7 mouse cellular contexts compared by ENCODE assay signal in the genomic region with DNA sequence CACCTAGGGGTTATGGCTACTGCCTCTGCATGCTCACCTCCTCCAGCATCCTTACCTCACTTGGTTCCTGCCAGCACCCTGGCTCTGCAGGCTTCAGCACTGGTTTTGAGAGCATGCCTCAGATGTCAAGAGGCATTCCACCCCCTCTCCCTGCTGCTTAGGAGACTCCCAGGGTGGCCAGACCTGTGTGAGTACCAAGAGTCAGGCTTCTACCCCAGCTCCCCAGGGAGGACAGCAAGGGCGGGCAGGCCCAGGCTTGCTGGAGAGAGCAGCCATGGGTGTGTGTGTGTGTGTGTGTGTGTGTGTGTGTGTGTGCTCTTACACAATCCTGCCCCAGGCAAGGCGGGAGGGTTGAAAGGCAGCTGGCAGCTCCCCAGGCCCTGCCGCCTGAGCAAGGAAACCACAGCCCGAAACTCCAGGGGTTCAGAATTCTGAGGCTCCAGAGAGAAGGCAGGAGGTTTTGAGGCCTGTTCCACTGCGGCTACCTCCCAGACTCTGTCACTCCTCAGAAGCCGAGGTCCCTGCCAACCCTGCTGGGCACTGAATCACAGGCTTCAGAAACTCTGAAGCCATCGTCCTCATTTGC. TPM values are rescaled to one million over a fixed set of nuclear protein-coding genes. Genes with fewer than 3 reads are reported as not detected.
DNase-seq lines count a peak whose midpoint lies in the region; ATAC-seq and TF ChIP-seq lines count a peak whose summit lies in the region.

No protein-coding gene starts in this region.

- H3K9me3 ChIP-seq in ES-E14 (ENCODE audit: control insufficient read depth, insufficient read depth, low read depth, low read length): no peaks in the 10 kb centered on the region
- no peaks in the 10 kb centered on the region for H3K9me3 ChIP-seq in forebrain, embryonic 11.5 days (ENCODE audit: control insufficient read depth, low read length)
- no peaks in the 10 kb centered on the region for H3K9me3 ChIP-seq in hindbrain, embryonic 13.5 days
- no peaks in the 10 kb centered on the region for H3K9me3 ChIP-seq in stomach, postnatal 0 days (ENCODE audit: control insufficient read depth, low read length)

- no peak overlapping the region for H3K4me2 ChIP-seq in forebrain, embryonic 11.5 days (ENCODE audit: low read depth, low read length, severe bottlenecking)
- H3K4me2 ChIP-seq in hindbrain, embryonic 13.5 days: no peak overlapping the region
- H3K4me2 ChIP-seq in stomach, postnatal 0 days (replicated peaks; ENCODE audit: low read depth): no peak overlapping the region

- DNase-seq in 416B (ENCODE audit: low read depth) (peak; percentile 87), ES-E14 (ENCODE audit: low read depth, low spot score) (no peak)
- no peak for DNase-seq in forebrain, embryonic 11.5 days (ENCODE audit: low spot score)
- peak; percentile 62 for DNase-seq in lung, adult 2 months
- DNase-seq in stomach, postnatal 0 days (ENCODE audit: low spot score): peak; percentile 65
- DNase-seq in layer of hippocampus, adult 9-11 months: no peak

- peaks cover 6% of the 10 kb centered on the region for H3K36me3 ChIP-seq in ES-E14 (ENCODE audit: control insufficient read depth, insufficient read depth, low read length, poor library complexity, severe bottlenecking)
- H3K36me3 ChIP-seq in forebrain, embryonic 11.5 days (ENCODE audit: control insufficient read depth, insufficient read depth, low read length): no peaks in the 10 kb centered on the region
- no peaks in the 10 kb centered on the region for H3K36me3 ChIP-seq in hindbrain, embryonic 13.5 days
- no peaks in the 10 kb centered on the region for H3K36me3 ChIP-seq in stomach, postnatal 0 days (ENCODE audit: control insufficient read depth, insufficient read depth, low read length)

- H3K4me1 ChIP-seq in ES-E14 (ENCODE audit: control insufficient read depth in 2 of 2, insufficient read depth in 2 of 2, low read length in 2 of 2, poor library complexity in 1 of 2): peaks cover 5 to 25% of the 10 kb centered on the region in 2 experiments
- H3K4me1 ChIP-seq in forebrain, embryonic 11.5 days (replicated peaks; ENCODE audit: control insufficient read depth, insufficient read depth, low read length): peaks cover 7% of the 10 kb centered on the region; the same call in 1 of the 2 replicates
- peaks cover 23% of the 10 kb centered on the region for H3K4me1 ChIP-seq in hindbrain, embryonic 13.5 days (replicated peaks)
- peaks cover 14% of the 10 kb centered on the region for H3K4me1 ChIP-seq in lung, adult 2 months (ENCODE audit: control insufficient read depth, insufficient read depth, low read length)
- peaks cover 4% of the 10 kb centered on the region for H3K4me1 ChIP-seq in stomach, postnatal 0 days (replicated peaks; ENCODE audit: control insufficient read depth, insufficient read depth)

- peak overlapping the region; percentile 64 for H3K9ac ChIP-seq in ES-E14 (ENCODE audit: insufficient read depth, low read depth, low read length, poor library complexity, severe bottlenecking)
- H3K9ac ChIP-seq in forebrain, embryonic 11.5 days (ENCODE audit: low read length): peak overlapping the region; percentile 33; the same call in 1 of the 2 replicates
- peak overlapping the region; percentile 53; the same call in 1 of the 2 replicates for H3K9ac ChIP-seq in hindbrain, embryonic 13.5 days
- H3K9ac ChIP-seq in stomach, postnatal 0 days (ENCODE audit: low read length): peak overlapping the region; percentile 51

- peak overlapping the region; percentile 14 to 17; a peak in 2 of 4 replicates for H3K4me3 ChIP-seq in ES-E14 (ENCODE audit: insufficient read depth in 1 of 2, low read depth in 1 of 2, low read length in 2 of 2, poor library complexity in 1 of 2, severe bottlenecking in 1 of 2)
- no peak overlapping the region for H3K4me3 ChIP-seq in forebrain, embryonic 11.5 days (ENCODE audit: low read depth, low read length)
- H3K4me3 ChIP-seq in hindbrain, embryonic 13.5 days: no peak overlapping the region
- H3K4me3 ChIP-seq in lung, adult 2 months (replicated peaks; ENCODE audit: extremely low read depth, low read depth, low read length): no peak overlapping the region
- no peak overlapping the region for H3K4me3 ChIP-seq in stomach, postnatal 0 days (ENCODE audit: low read depth, low read length)

- H3K27ac ChIP-seq in ES-E14 (ENCODE audit: insufficient read depth, low read depth, low read length, poor library complexity, severe bottlenecking): peak overlapping the region; percentile 37; the same call in 1 of the 2 replicates
- no peak overlapping the region for H3K27ac ChIP-seq in forebrain, embryonic 11.5 days (ENCODE audit: low read depth, low read length)
- peak overlapping the region; percentile 45 for H3K27ac ChIP-seq in hindbrain, embryonic 13.5 days
- peak overlapping the region; percentile 59 for H3K27ac ChIP-seq in stomach, postnatal 0 days (replicated peaks)

- peak; percentile 33 for TF ChIP-seq EP300 in stomach, postnatal 0 days (optimal IDR thresholded peaks at IDR 0.05)

- no peak for ATAC-seq in forebrain, embryonic 11.5 days (replicated peaks; ENCODE audit: low FRiP score)
- no peak for ATAC-seq in hindbrain, embryonic 13.5 days (ENCODE audit: low FRiP score)
- ATAC-seq in stomach, postnatal 0 days (ENCODE audit: low FRiP score, low TSS enrichment): no peak

- TF ChIP-seq CTCF in lung, adult 2 months (IDR thresholded peaks at IDR 0.05; ENCODE audit: insufficient read depth, low read length): no peak
- TF ChIP-seq CTCF in stomach, postnatal 0 days (IDR thresholded peaks at IDR 0.05; ENCODE audit: low read depth): no peak; the same call in 1 of the 2 replicates

- 57% methylated on average over 7 of the region's 7 CpGs for WGBS in forebrain, embryonic 11.5 days
- 40% methylated on average over 7 of the region's 7 CpGs for WGBS in hindbrain, embryonic 13.5 days
- 46% methylated on average over 7 of the region's 7 CpGs for WGBS in lung, adult 2 months
- WGBS in stomach, postnatal 0 days: 32% methylated on average over 7 of the region's 7 CpGs

- TF ChIP-seq POLR2A in lung, adult 2 months (IDR thresholded peaks at IDR 0.05; ENCODE audit: borderline replicate concordance, extremely low read depth, low read depth, low read length): no peak

- no peaks in the 10 kb centered on the region for H3K27me3 ChIP-seq in forebrain, embryonic 11.5 days (ENCODE audit: control insufficient read depth, insufficient read depth, low read length)
- no peaks in the 10 kb centered on the region for H3K27me3 ChIP-seq in hindbrain, embryonic 13.5 days
- no peaks in the 10 kb centered on the region for H3K27me3 ChIP-seq in stomach, postnatal 0 days (ENCODE audit: control insufficient read depth, insufficient read depth, low read length)

- in situ Hi-C loops in ES-E14 (cut with MboI; ENCODE audit: low sequenced_read_pairs in 2 of 2, unreplicated experiment in 2 of 2): no loop called here

TF ChIP-seq in ES-E14, 5 proteins besides CTCF, POLR2A, EP300 and RAD21:
- no peak for TF ChIP-seq ZNF384 (IDR thresholded peaks at IDR 0.05; ENCODE audit: low read depth, low read length)
- no peak for TF ChIP-seq ZC3H11A (IDR thresholded peaks at IDR 0.05; ENCODE audit: borderline replicate concordance, low read depth, low read length)
- no peak for TF ChIP-seq CHD2 (IDR thresholded peaks at IDR 0.05; ENCODE audit: low read depth, low read length)
- no peak for TF ChIP-seq MAFK (IDR thresholded peaks at IDR 0.05; ENCODE audit: insufficient read depth, low read depth, low read length)
- no peak for TF ChIP-seq HCFC1 (IDR thresholded peaks at IDR 0.05; ENCODE audit: borderline replicate concordance, insufficient read depth, low read length)

RNA-seq across cellular contexts. Expression of a gene that starts 4.1 kb away (rescaled TPM):
- total RNA-seq in ES-E14 (2012; rRNA removed): 2,106 and 2,587 TPM in 2 replicates
- 3,230 and 3,412 TPM in 2 replicates for polyA plus RNA-seq in forebrain, embryonic 11.5 days (2014; fragmentation: Nextera tagmentation; extraction: Ambion mirVana)
- polyA plus RNA-seq in hindbrain, embryonic 13.5 days (2015; fragmentation: Nextera tagmentation; extraction: Ambion mirVana): 2,123 and 2,193 TPM in 2 replicates
- polyA plus RNA-seq in lung, adult 2 months (2012; rRNA removed): 751 and 980 TPM in 2 replicates
- 1,436 and 1,585 TPM in 2 replicates for polyA plus RNA-seq in stomach, postnatal 0 days (2015; fragmentation: Nextera tagmentation; extraction: Ambion mirVana)

Comparison
In these comparisons a context has a peak if more than half of its experiments do, and no peak if none do; other contexts are left out.
1. DNase-seq: peak in 416B (single experiment), lung, adult 2 months (single experiment) and stomach, postnatal 0 days (single experiment); none in ES-E14 (single experiment), forebrain, embryonic 11.5 days (single experiment) and layer of hippocampus, adult 9-11 months (single experiment).
2. H3K4me3 ChIP-seq: peak in ES-E14 (2 of 2); none in forebrain, embryonic 11.5 days (single experiment), hindbrain, embryonic 13.5 days (single experiment), lung, adult 2 months (single experiment) and stomach, postnatal 0 days (single experiment).
3. Peak in every context shown above with its lines, with median percentiles within 50 percentile points of each other: H3K9ac ChIP-seq.